Mouse (Mus musculus) lung, adult 2 months (tissue): ENCODE results near the gene Ngp. TPM values are rescaled to one million over a fixed set of nuclear protein-coding genes. Genes with fewer than 3 reads are reported as not detected.
"Not testable (repeated sequence)": the region's sequence is repeated elsewhere in the genome, so short reads cannot be mapped to it uniquely, and the experiment has no call there.

Experiments
- DNase-seq: peaks from one replicate; pipeline ENCODE4 v3.0.0; 2022
- H3K4me1 ChIP-seq: fragments of 200-500 bp; 2 replicates; pipeline ENCODE4 v1.6.1; 2011; ENCODE audit warnings: low read length; ENCODE audit not compliant: control insufficient read depth, insufficient read depth
- H3K4me3 ChIP-seq: fragments of 200-500 bp; replicated peaks from 2 replicates; pipeline ENCODE3; 2011; ENCODE audit warnings: low read depth, mild to moderate bottlenecking, control low read depth, low read length; ENCODE audit errors: extremely low read depth
- CTCF ChIP-seq: fragments of 200-500 bp; IDR thresholded peaks from 2 replicates; pipeline ENCODE4 v1.5.1; 2011; ENCODE audit warnings: mild to moderate bottlenecking, low read length, control low read depth; ENCODE audit not compliant: insufficient read depth
- POLR2A ChIP-seq: fragments of 200-500 bp; IDR thresholded peaks from 2 replicates; pipeline ENCODE4 v1.6.1; 2011; ENCODE audit warnings: low read depth, mild to moderate bottlenecking, control low read depth, low read length, borderline replicate concordance; ENCODE audit errors: extremely low read depth
- WGBS: fragments of 180-500 bp; shearing (Covaris S2); methylation state at CpG from one replicate; pipeline ENCODE4 v1.1.7; 2018; 5-methylcytosine and 5-hydroxymethylcytosine counted together
- polyA plus RNA-seq: library from polyadenylated mRNA; depleted of rRNA; stranded (reverse); fragments of >200 nt; gene quantifications from 2 replicates; pipeline ENCODE4 v1.2.3, GENCODE M21; 2012

Gene Ngp
- polyA plus RNA-seq, 1 experiment: 3.4 TPM

GRCm38 (mm10) chr9:110390843-110391242 lies 28.7 kb upstream of the Ngp start:
- H3K4me3 ChIP-seq: no peak overlapping the region
- 96% methylated on average over 3 of the region's 3 CpGs for WGBS
- TF ChIP-seq POLR2A (no peak), CTCF (no peak)
- no peak for DNase-seq
- no peaks in the 10 kb centered on the region for H3K4me1 ChIP-seq

GRCm38 (mm10) chr9:110393295-110393694 lies 26.3 kb upstream of the Ngp start:
- DNase-seq: no peak
- H3K4me1 ChIP-seq: no peaks in the 10 kb centered on the region
- WGBS: 74% methylated on average over 4 of the region's 4 CpGs
- H3K4me3 ChIP-seq: no peak overlapping the region
- TF ChIP-seq POLR2A (no peak), CTCF (no peak)

- Histone ChIP-seq H3K4me3 (no peak overlapping the region), H3K4me1 (no peaks in the 10 kb centered on the region)
- no peak for DNase-seq
- TF ChIP-seq POLR2A (no peak), CTCF (no peak)
- 72% methylated on average over 5 of the region's 5 CpGs for WGBS
Observed at GRCm38 (mm10) chr9:110400650-110401049, 18.9 kb upstream of the Ngp start.

- DNase-seq: no peak
- 94% methylated on average over 2 of the region's 2 CpGs for WGBS
- H3K4me1 ChIP-seq: peaks cover 7% of the 10 kb centered on the region
- no peak overlapping the region for H3K4me3 ChIP-seq
- TF ChIP-seq POLR2A (no peak), CTCF (no peak)
Observed at GRCm38 (mm10) chr9:110402731-110403130, 16.8 kb upstream of the Ngp start.

GRCm38 (mm10) chr9:110403240-110403639 lies 16.3 kb upstream of the Ngp start:
- not testable (repeated sequence) for H3K4me1 ChIP-seq, H3K4me3 ChIP-seq, DNase-seq
- 81% methylated on average over 4 of the region's 4 CpGs for WGBS

- no peak for DNase-seq
- peaks cover 9% of the 10 kb centered on the region for H3K4me1 ChIP-seq
- TF ChIP-seq CTCF (no peak), POLR2A (no peak; the same call in 1 of the 2 replicates)
- under 1% methylated on average over 40 of the region's 41 CpGs for WGBS
- H3K4me3 ChIP-seq: peak overlapping the region; percentile 83
Observed at GRCm38 (mm10) chr9:110407311-110408098, 12.0 kb upstream of the Ngp start.

- peak; percentile 93 for DNase-seq
- H3K4me3 ChIP-seq: peak within 1 kb of the TSS; percentile 83
- H3K4me1 ChIP-seq: peaks cover 9% of the 10 kb centered on the region
- WGBS: under 1% methylated on average over 39 of the region's 39 CpGs
- TF ChIP-seq CTCF: no peak
- peak; percentile 62; the same call in 1 of the 2 replicates for TF ChIP-seq POLR2A
Observed at GRCm38 (mm10) chr9:110408099-110408773, 11.3 kb upstream of the Ngp start, which contains the start of gene Ptpn23. Gene Ptpn23, minus strand, starts transcription at chr9:110408213.

GRCm38 (mm10) chr9:110410908-110411887 lies 8.3 kb upstream of the Ngp start:
- Histone ChIP-seq H3K4me3 (no peak overlapping the region), H3K4me1 (peaks cover 9% of the 10 kb centered on the region)
- 23% methylated on average over 6 of the region's 6 CpGs for WGBS
- peak; percentile 82 for DNase-seq
- TF ChIP-seq CTCF (peak; percentile 95), POLR2A (no peak)

- TF ChIP-seq POLR2A: no peak
- no peak for TF ChIP-seq CTCF
- 38% methylated on average over 7 of the region's 7 CpGs for WGBS
- H3K4me3 ChIP-seq: no peak overlapping the region
- peaks cover 3% of the 10 kb centered on the region; the same call in 1 of the 2 replicates for H3K4me1 ChIP-seq
- DNase-seq: peak; percentile 20
Observed at GRCm38 (mm10) chr9:110412926-110413325, 6.6 kb upstream of the Ngp start.

GRCm38 (mm10) chr9:110413785-110414184 lies 5.8 kb upstream of the Ngp start:
- H3K4me1 ChIP-seq: no peaks in the 10 kb centered on the region; the same call in 1 of the 2 replicates
- no peak overlapping the region for H3K4me3 ChIP-seq
- 40% methylated on average over 9 of the region's 9 CpGs for WGBS
- peak; percentile 72 for DNase-seq
- TF ChIP-seq CTCF (peak; percentile 76), POLR2A (no peak)
